Mouse (Mus musculus) erythroblast, adult 5-6 weeks (primary cell): Measurements from ENCODE around the gene Vwa5b1. TPM values are rescaled to one million over a fixed set of nuclear protein-coding genes. Genes with fewer than 3 reads are reported as not detected.

ENCODE experiments used
- ATAC-seq: replicated peaks from 2 replicates; pipeline ENCODE4 v1.8.0; 2016; ENCODE audit warnings: moderate number of reproducible peaks, mild to moderate bottlenecking, moderate TSS enrichment, inconsistent platforms; ENCODE audit not compliant: poor library complexity, low FRiP score, severe bottlenecking
- total RNA-seq, 2 experiments: library from RNA; stranded (forward) in 1 of 2; stranded (reverse) in 1 of 2; fragments of 150-400 nt in 1 of 2; fragments of 200-764, 138-1000 nt in 1 of 2; gene quantifications; 2 replicates each; pipeline versions ENCODE4 v1.2.3 to v1.2.4; 2015 to 2017; ENCODE audit warnings: low replicate concordance in 2 of 2

Vwa5b1 gene
- total RNA-seq, 2 experiments from 2014 or later = 2.4 TPM; not detected in 1

DNA sequence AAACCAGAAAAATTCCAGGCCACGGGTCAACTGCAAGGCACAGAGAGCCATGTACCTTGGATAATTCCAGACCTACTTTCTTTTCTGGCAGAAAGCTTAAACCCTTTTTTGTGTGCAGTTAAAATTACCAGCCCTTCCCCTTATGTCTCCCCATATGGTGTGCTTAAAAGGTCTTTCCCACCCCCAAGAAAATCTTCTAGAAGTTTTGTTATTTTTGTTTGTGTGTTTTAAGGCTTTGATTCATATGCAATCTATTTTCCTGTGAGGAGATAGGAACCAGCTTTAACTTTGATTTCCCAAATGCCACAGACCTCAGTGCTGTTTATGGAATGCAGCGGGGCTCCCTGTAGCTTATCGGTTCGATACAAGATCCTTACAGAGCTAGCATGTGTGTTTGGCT is 53.2 kb downstream of the Vwa5b1 start:
- no peak for ATAC-seq

DNA sequence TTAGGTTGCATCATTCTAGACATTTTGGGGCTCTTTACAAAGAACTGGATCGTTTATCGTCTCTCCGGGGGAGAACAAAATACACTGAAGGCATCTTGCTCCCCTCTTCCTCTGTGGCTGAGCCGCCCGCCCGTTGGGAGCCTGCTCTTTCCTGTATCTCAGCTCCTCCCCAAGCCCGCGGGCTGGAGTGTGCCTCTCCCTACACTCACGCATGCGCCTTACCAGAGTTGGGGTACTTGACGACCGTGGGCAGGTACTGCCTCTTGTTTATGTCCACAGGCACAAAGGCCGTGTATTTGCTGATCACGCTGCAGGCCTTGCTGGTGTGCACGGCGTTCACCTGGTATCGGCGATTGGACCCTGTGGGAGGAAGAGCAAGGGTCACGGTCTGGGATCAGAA is 57.3 kb downstream of the Vwa5b1 start:
- ATAC-seq = no peak

DNA sequence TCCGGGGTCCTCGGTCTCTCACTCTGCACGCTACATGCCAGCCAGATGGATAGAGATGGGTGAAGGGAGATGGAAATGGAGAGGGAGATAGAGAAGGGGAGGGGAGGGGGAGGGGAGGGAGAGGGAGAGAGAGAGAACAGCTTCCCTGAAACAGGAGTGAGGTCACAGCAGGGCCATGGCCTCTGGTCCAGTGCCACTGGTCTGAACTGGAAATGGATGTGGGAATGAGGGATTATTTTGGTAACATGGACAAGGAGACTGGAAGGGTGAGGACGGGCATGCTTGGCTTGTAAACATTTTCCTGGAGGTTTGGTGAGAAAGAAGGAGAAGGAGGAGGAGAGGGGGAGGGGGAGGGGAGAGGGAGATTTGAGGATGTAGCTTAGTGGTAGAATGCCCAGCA is 59.0 kb downstream of the Vwa5b1 start:
- ATAC-seq = no peak

DNA sequence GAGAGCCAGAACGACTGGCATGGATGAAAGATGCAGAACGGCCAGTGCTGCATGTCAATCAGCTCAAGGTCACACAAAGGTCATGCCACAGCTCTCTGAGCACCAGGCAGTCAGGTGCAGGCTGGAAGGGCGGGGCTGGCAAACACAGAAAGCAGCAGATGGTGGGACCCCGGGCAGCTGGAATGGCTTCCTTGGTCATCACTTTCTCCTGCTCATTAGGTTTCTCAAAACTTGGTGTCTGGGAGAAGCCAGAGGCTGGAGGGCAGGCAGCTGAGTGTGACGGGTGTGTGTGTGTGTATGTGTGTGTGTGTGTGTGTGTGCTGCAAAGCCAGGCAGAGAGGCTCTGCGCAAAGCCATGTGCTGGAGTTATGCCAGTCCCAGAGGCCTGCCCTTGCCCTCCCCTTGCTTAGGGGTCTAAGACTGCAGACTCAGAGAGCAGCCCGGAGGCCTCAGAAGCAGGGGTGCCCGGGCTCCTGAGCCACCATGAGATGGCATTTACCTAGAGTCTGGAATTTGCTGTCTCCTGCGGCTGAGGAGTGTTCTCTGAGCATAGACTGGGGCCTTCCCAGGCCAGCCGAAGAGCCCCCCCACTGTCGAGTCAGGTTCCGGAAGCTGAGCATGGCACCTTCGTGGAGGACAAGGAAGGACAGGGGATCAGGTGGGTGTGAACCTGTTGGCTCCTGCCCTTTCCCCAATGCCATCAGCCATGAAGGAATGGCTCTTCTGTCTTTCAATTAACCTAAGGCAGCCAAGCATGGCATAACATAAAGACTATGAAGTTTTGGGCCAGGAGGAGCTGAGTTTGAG is 60.7 kb downstream of the Vwa5b1 start:
- ATAC-seq = no peak

- no peak for ATAC-seq
Measured at GRCm38 (mm10) chr4:138569928-138570327, 65.8 kb downstream of the Vwa5b1 start.

DNA sequence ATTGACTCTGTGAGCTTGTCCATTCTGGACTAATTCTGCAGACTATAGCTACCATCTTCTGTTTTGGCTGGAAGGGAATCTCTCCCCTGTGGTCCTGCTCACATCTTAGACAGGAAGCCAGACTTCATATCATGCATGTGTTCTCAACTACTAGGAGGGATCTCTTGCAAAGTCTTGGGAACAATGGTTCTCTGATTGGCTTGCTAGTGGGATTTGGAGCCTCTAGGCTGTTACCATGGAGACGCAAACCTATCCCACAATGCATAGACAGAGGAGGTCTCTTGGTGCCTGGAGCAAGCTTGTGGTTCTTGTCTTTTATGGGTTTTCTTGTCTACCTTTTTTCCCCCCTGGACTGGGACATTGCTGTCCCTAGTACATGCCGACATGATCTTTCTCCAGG is 67.4 kb downstream of the Vwa5b1 start:
- ATAC-seq = no peak

DNA sequence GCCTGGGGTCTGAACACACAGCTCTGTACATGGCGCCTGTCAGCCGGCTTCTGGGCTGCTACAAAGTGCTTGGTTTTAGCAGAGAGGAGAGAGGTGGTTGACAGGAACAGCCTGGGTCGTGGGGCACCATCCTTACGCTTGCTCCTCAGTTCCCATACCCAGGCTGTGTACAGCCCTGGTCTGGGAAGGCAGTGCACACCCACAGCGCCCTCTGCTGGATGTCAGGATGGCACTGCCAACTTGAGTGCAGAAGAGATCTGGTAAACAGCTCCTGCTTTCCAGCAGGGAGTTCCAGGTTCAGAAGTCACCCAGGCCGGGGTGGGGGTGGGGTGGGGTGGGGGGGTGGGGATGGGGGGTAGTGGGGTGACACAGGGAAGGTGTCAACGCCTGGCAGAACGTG is 73.7 kb downstream of the Vwa5b1 start:
- ATAC-seq = no peak

DNA sequence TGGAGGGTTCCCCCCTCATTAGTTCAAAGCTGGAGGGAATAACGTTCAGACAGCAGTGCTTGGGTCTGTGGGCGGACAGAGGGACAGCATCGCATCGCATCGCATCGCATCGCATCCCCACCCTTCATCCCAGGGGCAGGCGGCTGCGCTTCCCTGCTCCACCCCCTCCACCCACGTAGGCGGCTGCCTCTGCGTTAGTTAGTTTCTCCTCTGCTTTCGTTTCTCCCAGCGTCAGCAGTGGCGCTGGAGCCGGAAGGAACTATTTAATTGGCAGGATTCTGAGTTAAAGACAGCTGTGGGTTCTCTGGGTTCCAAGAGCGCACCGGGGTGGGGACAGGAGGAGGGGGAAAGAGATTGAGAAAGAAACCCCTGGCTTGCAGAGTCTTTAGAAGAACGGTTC is 80.2 kb downstream of the Vwa5b1 start:
- ATAC-seq = no peak

- ATAC-seq = no peak
Measured at GRCm38 (mm10) chr4:138554934-138555333, 80.8 kb downstream of the Vwa5b1 start.

DNA sequence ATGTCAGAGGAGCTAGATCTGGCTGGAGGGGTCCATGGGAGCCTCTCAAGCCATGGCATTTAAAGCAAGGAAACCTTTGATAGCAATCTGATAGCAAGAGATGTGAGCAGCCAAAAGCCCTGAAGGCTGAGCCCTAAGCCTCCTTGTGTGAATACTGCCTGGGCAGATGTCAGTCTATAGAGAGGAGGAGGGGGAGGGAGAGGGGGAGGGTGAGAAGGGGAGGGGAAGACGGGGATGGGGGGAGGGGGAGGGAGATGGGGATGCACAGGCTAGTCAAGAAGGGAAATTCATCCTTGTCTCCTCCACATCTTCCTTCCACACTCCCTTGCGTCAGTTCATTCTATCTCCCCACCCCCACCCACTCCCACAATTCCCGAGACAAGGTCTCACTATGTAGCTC is 81.4 kb downstream of the Vwa5b1 start:
- ATAC-seq = no peak

GRCm38 (mm10) chr4:138553516-138553933 is 82.2 kb downstream of the Vwa5b1 start:
- no peak for ATAC-seq

- no peak for ATAC-seq
Measured at GRCm38 (mm10) chr4:138553116-138553515, 82.6 kb downstream of the Vwa5b1 start.

GRCm38 (mm10) chr4:138551601-138552000 is 84.1 kb downstream of the Vwa5b1 start:
- ATAC-seq = no peak

- ATAC-seq = no peak
Measured at GRCm38 (mm10) chr4:138550557-138550956, 85.1 kb downstream of the Vwa5b1 start.

- no peak for ATAC-seq
Measured at GRCm38 (mm10) chr4:138548960-138549359, 86.7 kb downstream of the Vwa5b1 start.

DNA sequence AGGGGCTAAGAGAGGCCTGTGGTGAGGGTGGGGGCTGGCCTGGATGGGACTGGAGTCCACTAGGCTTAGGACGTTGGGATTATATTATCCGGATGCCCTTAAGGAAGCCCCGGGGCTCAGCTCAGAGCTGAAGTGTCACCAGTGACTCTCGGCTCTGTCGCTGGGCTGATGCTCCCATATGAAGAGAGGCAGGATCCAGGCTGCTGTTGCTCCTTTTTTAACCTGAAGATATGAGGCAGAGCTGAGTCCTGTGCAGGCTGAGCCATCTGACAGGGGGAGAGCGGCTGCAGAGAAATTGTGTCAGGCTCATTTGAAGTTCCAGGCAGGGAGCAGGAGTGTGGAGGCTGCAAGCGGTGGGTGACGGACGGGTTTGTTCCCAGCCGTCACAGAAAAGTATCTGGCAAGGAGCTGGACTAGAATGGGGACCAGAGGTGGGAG is 87.5 kb downstream of the Vwa5b1 start:
- no peak for ATAC-seq

GRCm38 (mm10) chr4:138547556-138547955 is 88.1 kb downstream of the Vwa5b1 start:
- ATAC-seq = no peak

- no peak for ATAC-seq
Measured at GRCm38 (mm10) chr4:138547041-138547440, 88.6 kb downstream of the Vwa5b1 start.

DNA sequence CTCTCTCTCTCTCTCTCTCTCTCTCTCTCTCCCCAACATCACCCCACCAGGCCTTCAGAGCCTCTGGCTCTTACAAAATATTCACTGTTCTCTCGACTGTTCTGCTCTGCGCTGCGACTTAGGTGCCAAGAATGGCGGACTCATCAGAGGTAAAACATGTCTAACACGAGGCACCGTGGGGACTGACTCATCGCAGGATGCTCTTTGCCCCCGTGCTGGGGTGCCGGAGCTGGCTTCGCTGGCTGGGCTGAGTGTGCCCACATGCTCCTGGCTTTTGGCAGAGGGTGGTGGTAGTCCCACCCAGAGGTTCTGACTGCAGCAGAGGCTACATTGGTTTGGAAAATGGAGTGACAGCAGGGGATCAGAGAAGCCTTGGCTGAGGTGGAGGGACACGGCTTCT is 89.4 kb downstream of the Vwa5b1 start:
- no peak for ATAC-seq

GRCm38 (mm10) chr4:138543177-138543576 is 92.5 kb downstream of the Vwa5b1 start:
- no peak for ATAC-seq

DNA sequence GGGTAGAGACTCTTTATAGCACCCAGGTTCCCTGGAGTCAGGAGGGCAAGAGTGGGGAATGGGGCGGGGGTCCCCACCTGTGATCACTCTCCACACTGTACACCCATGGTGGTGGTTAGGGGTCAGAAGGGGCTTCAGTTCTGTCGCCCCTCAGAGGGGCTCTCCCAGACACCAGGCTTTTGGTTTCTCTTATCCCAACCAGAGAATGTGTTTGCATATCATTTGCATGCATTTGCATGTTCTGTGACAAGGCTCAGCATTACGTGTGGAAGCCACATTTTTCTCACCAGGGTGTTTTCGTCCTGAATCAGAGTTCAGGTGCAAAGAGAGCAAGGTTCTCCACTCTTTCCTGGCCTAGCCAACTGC is 97.6 kb downstream of the Vwa5b1 start:
- no peak for ATAC-seq
